Mouse (Mus musculus) embryonic facial prominence, embryonic 10.5 days (tissue): ENCODE results near the gene Rbpms2. TPM values are rescaled to one million over a fixed set of nuclear protein-coding genes. Genes with fewer than 3 reads are reported as not detected.
A peak's percentile ranks its signal among the peaks of the same experiment; 100 is the strongest.

Source experiments
- DNase-seq: peaks from one replicate; pipeline ENCODE4 v3.0.0-alpha.2; 2017; ENCODE audit warnings: low spot score
- H3K27ac ChIP-seq: fragments of 300-500 bp; sonication (generic); replicated peaks from 2 replicates; pipeline ENCODE4 v1.5.1; 2016; ENCODE audit warnings: mild to moderate bottlenecking
- H3K27me3 ChIP-seq: fragments of 300-500 bp; sonication (generic); replicated peaks from 2 replicates; pipeline ENCODE4 v1.6.1; 2016; ENCODE audit warnings: low read depth, mild to moderate bottlenecking; ENCODE audit not compliant: poor library complexity, severe bottlenecking
- H3K36me3 ChIP-seq: fragments of 300-500 bp; sonication (generic); replicated peaks from 2 replicates; pipeline ENCODE4 v1.6.1; 2016; ENCODE audit warnings: mild to moderate bottlenecking, moderate library complexity
- H3K4me1 ChIP-seq: fragments of 300-500 bp; sonication (generic); 2 replicates; pipeline ENCODE4 v1.6.1; 2016
- H3K4me3 ChIP-seq: fragments of 300-500 bp; sonication (generic); 2 replicates; pipeline ENCODE4 v1.5.1; 2016; ENCODE audit warnings: mild to moderate bottlenecking, moderate library complexity
- H3K9me3 ChIP-seq: fragments of 300-500 bp; sonication (generic); 2 replicates; pipeline ENCODE4 v1.6.1; 2016; ENCODE audit warnings: mild to moderate bottlenecking
- WGBS: fragments of 180-500 bp; shearing (Covaris S2); methylation state at CpG from one replicate; pipeline ENCODE4 v1.1.7; 2016; 5-methylcytosine and 5-hydroxymethylcytosine counted together
- polyA plus RNA-seq: library from polyadenylated mRNA; unstranded; fragments of >200 nt; fragmentation: Nextera tagmentation; extraction: Ambion mirVana; gene quantifications from 2 replicates; pipeline ENCODE4 v1.2.1, GENCODE M21; 2016

The Rbpms2 gene
- polyA plus RNA-seq, 1 experiment from 2014 or later, result 26.4 TPM

DNA sequence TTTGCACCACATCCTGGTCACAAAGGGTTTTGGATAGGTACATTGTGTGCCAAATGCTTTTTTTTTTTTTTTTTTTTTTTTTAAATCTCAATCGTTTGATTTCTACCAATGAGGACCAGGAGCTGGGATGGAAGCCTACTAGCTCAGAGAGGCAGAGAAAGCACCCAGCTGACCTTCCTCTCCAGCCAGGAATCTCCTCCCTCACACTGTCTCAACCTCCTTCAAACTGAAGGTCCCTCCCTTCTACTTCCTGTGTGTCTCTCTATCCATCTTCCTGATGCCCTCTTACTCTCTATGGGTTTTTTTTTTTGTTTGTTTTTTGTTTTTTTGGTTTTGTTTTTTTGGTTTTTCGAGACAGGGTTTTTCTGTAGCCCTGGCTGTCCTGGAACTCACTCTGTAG is 28.5 kb upstream of the Rbpms2 start:
- WGBS, result 81% methylated on average over 2 of the region's 2 CpGs
- no peak overlapping the region for H3K4me3 ChIP-seq
- H3K4me1 ChIP-seq, result peaks cover 7% of the 10 kb centered on the region
- H3K9me3 ChIP-seq, result no peaks in the 10 kb centered on the region
- H3K36me3 ChIP-seq, result peaks cover 1% of the 10 kb centered on the region; the same call in 1 of the 2 replicates
- H3K27me3 ChIP-seq, result no peaks in the 10 kb centered on the region
- no peak overlapping the region for H3K27ac ChIP-seq
- no peak for DNase-seq

DNA sequence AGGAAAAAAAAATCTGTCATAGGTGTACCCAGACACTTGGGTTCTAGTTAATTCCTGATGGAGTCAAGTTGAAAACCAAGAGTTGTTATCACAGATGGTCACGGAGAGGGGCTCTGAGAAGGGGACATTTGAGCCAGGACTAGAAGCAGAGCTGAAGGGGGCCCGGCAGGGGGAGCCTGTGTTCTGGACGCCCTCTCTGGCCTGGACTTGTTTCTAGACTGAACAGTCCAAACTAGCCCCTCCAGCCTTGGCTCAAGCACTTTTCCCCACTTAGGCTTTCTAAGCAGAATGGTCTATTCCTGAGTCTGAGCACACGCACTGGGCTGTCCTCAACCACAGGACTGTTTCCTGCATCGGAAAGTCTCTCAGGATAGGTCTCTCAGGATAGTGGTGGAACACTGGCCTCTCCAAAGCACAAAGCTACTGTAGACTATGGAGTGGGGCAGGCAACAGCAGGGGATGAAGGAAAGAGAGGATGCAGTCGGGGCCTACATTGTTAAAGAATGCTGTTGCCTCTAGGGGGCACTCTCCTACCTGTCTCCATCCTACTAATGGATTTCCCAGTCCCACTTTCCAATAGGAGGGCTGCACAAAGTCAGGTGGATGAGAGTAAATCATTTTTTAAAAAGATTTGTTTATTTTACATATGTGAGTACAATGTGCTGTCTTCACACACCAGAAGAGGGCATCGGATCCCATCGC is 25.9 kb upstream of the Rbpms2 start:
- Histone ChIP-seq H3K27ac (no peak overlapping the region), H3K27me3 (peaks cover 12% of the 10 kb centered on the region), H3K4me1 (peaks cover 20% of the 10 kb centered on the region), H3K9me3 (no peaks in the 10 kb centered on the region), H3K36me3 (no peaks in the 10 kb centered on the region), H3K4me3 (no peak overlapping the region)
- 45% methylated on average over 8 of the region's 8 CpGs for WGBS
- peak; percentile 19 for DNase-seq

DNA sequence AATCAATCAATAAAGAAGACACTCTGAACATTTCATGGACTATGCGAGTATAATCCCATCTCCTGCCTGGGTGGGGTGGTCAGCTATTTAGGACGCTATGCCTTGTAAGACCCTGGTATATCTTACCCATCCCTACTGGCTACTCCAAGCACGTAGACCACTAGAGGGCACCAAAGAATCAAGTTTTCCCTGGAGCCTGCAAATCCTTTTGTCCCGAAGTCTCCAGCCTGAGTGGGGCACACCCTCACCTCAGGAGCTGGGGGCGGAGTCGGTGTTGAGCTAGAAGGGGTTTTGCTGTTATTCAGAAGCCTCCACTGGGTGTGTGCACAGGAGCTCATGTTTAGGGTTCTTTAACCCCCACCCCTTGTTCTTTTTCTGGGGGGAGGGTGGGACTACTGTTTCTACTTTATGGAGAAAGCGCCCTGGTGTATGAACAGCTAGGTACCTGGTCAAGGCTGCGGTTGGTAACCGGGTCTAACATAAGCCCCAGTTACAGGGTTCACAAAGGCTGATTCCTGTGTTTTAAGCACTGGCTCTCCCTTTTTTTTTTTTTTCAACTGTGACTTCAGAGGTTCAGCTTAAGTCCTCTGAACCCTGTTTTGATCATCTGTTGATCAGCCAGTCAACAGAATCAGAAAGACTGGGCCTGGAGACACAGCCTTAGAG is 23.8 kb upstream of the Rbpms2 start:
- peaks cover 12% of the 10 kb centered on the region for H3K27me3 ChIP-seq
- WGBS, result 6% methylated on average over 9 of the region's 9 CpGs
- H3K4me1 ChIP-seq, result peaks cover 17% of the 10 kb centered on the region
- peak overlapping the region; percentile 70 for H3K27ac ChIP-seq
- peak; percentile 90 for DNase-seq
- no peaks in the 10 kb centered on the region for H3K9me3 ChIP-seq
- peak overlapping the region; percentile 37 for H3K4me3 ChIP-seq
- H3K36me3 ChIP-seq, result no peaks in the 10 kb centered on the region

DNA sequence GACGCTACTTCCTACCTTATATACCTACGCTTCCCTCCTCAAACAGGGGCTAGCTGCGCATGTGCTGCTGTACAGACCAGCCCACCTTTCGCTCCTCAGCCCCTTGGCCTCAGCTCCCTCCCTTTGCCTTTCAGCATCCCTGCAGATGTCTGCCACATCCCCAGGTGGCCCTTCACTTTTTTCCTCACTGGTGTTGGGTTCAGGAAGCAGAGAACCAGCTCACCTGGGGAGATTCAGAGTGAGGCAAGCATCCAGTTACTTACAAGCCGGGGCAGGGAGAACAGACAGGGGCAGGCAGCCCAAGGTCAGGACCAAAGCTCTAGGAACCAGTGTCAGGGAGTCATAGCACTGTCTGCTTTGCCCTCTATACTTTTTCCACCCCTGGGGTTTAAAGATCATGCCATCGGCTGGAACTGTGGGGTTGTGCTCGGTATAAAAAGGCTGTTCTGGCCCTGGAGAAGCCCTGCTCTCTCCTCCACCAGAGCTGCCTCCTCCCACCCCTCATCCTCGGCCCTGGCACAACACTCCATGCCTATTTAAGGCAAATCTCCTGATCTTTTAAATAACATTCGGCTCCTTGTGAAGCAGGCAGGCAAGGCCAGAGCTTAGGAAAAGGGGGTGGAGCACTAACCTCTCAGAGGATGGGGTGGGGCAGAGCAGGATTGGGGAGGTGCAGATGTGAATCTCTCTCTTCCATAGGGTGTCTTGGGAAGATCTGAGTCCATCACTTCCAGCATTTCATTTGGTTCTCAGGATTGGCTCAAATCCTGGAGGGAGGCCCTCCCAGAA is 22.9 kb upstream of the Rbpms2 start:
- Histone ChIP-seq H3K27me3 (peaks cover 12% of the 10 kb centered on the region), H3K36me3 (no peaks in the 10 kb centered on the region), H3K9me3 (no peaks in the 10 kb centered on the region), H3K27ac (0 out of 2 replicates have a peak overlapping the region, but pooled peaks have one; percentile 3), H3K4me1 (peaks cover 17% of the 10 kb centered on the region), H3K4me3 (no peak overlapping the region)
- 28% methylated on average over 9 of the region's 9 CpGs for WGBS
- no peak for DNase-seq

DNA sequence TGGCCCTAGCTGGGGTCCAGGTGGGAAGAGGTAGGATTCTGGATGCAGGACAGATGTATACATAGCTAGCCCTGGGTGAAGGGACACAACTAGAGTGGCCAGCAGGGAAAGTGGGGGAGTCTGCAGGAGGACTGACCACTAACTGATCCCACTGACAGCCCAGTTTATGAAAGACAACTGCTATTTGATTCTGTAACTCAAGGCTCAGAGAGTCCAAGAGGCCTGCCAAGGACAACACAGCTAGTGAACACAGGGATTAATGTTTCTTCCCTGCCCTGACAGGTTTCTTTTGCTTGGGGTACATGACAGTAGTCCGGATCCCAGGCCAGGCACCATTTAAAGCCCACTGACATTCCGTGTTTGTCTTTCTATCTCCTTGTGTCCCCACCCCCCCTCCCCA is 22.3 kb upstream of the Rbpms2 start:
- no peak overlapping the region for H3K27ac ChIP-seq
- 44% methylated on average over 2 of the region's 2 CpGs for WGBS
- no peak overlapping the region for H3K4me3 ChIP-seq
- H3K36me3 ChIP-seq, result no peaks in the 10 kb centered on the region
- peaks cover 17% of the 10 kb centered on the region for H3K4me1 ChIP-seq
- peaks cover 12% of the 10 kb centered on the region for H3K27me3 ChIP-seq
- no peaks in the 10 kb centered on the region for H3K9me3 ChIP-seq
- DNase-seq, result no peak

DNA sequence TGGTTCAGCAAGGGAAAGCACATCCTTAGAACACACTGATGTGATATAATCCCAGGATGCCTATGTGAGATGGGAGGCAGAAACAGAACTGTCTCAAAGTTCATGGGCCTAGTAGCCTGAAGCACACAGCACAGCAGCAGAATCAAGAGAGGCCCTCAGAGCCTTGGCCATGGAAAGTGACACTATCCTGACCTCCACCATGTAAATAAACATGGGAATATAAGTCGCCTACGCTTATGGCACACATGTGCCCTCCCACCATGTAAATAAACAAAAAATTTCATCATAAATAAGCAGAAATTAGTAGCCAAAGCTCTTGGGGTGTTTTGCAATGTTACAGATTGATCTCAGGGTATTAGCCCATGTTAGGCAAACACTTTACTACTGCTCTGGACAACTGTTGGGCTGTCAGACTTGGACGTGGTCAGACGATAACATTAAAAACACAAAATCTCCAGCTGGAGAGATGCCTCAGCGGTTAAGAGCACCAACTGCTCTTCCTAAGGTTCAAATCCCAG is 17.4 kb upstream of the Rbpms2 start:
- Histone ChIP-seq H3K4me1 (peaks cover 2% of the 10 kb centered on the region; the same call in 1 of the 2 replicates), H3K36me3 (no peaks in the 10 kb centered on the region), H3K27me3 (peaks cover under 1% of the 10 kb centered on the region; the same call in 1 of the 2 replicates), H3K9me3 (no peaks in the 10 kb centered on the region), H3K27ac (no peak overlapping the region), H3K4me3 (no peak overlapping the region)
- 81% methylated on average over 5 of the region's 5 CpGs for WGBS
- no peak for DNase-seq

DNA sequence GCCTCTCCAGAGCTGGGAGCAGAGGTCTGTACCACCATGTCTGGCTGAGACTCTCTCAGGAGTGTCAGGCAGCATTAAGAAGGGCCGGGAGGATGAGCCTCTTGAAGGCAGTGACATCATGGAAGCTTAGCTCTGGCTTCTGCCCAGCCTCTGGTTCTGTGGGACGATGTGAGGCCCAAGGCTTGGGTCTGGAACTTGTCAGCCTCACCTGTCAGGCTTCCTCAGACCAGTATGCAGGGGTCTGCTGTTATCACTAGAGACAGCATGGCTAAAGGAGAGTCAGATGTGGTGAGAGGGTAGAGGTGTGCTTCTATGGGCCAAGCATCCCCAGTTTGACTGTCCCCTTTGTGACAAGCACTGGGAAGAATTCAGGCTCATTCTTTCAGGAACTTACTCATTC is 16.4 kb upstream of the Rbpms2 start:
- Histone ChIP-seq H3K9me3 (no peaks in the 10 kb centered on the region), H3K36me3 (no peaks in the 10 kb centered on the region), H3K27me3 (no peaks in the 10 kb centered on the region), H3K4me3 (no peak overlapping the region), H3K27ac (no peak overlapping the region), H3K4me1 (no peaks in the 10 kb centered on the region)
- WGBS, result 73% methylated on average over 2 of the region's 2 CpGs
- no peak for DNase-seq

DNA sequence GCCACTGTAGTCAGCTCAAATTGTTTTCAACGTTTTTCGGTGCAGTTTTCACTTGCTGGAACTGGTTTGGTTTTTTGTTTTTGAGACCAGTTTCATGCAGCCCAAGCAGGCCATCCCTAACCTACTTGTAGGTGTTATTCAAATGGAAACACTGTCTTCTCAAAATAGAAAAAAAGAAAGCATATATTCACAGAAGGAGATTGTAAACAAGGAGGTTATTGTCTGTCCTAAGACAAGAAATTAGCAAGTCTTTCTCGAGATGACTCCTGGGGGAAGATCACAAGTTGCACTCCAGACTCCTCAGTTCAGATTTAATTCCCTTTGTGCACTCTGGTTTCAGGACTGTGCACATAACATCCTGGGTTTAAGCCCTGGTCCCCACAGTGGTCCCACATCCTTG is 10.1 kb upstream of the Rbpms2 start:
- H3K27ac ChIP-seq, result no peak overlapping the region
- no peaks in the 10 kb centered on the region for H3K9me3 ChIP-seq
- H3K4me1 ChIP-seq, result no peaks in the 10 kb centered on the region
- no peak overlapping the region for H3K4me3 ChIP-seq
- no peaks in the 10 kb centered on the region for H3K36me3 ChIP-seq
- WGBS, result 54% methylated on average over 3 of the region's 3 CpGs
- H3K27me3 ChIP-seq, result no peaks in the 10 kb centered on the region
- no peak for DNase-seq

DNA sequence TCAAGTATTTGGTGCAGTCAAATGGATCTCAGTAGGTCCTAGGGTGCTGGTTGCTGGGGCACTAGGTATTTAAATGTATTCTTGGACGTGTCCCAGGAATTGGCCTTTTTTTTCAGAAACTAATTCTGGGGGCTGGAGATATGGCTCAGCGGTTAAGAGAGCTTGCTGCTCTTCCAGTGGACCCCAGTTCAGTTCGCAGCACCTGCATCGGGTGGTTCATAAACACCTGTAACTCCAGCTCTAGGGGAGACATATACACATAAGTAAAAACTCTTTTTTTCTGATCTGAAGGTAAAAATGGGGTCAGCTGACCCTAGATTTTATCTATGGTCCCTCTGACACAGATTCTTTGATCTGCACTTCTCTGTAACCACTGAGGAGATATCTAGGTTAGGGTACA is 8.3 kb upstream of the Rbpms2 start:
- H3K4me3 ChIP-seq, result no peak overlapping the region
- H3K27me3 ChIP-seq, result peaks cover 6% of the 10 kb centered on the region
- no peak for DNase-seq
- no peak overlapping the region for H3K27ac ChIP-seq
- no peaks in the 10 kb centered on the region for H3K9me3 ChIP-seq
- WGBS, result 89% methylated on average over 4 of the region's 4 CpGs
- H3K36me3 ChIP-seq, result no peaks in the 10 kb centered on the region
- no peaks in the 10 kb centered on the region for H3K4me1 ChIP-seq

DNA sequence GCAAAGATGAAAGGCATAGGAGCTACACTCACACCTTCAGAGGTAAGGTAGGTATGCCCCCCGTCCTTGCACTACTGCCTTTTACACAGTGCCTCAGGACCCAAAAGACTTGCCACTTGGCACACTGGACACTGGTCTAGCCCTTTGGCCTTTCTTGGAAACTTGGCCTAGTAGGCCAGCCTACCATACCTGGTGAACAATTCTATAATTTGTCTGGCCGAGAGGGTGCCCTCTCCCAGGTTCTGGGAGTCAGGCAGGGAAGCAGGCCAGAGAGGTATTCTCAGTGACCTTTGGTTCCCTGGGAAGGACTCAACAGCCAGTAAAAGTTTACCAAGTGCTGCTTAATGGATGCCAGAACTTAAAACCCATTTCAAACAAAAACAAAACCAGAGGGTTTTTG is 7.8 kb upstream of the Rbpms2 start:
- H3K4me3 ChIP-seq, result no peak overlapping the region
- no peak overlapping the region for H3K27ac ChIP-seq
- H3K27me3 ChIP-seq, result peaks cover 11% of the 10 kb centered on the region
- no peak for DNase-seq
- H3K9me3 ChIP-seq, result no peaks in the 10 kb centered on the region
- WGBS, result 85% methylated on average over 2 of the region's 2 CpGs
- no peaks in the 10 kb centered on the region for H3K4me1 ChIP-seq
- H3K36me3 ChIP-seq, result no peaks in the 10 kb centered on the region

DNA sequence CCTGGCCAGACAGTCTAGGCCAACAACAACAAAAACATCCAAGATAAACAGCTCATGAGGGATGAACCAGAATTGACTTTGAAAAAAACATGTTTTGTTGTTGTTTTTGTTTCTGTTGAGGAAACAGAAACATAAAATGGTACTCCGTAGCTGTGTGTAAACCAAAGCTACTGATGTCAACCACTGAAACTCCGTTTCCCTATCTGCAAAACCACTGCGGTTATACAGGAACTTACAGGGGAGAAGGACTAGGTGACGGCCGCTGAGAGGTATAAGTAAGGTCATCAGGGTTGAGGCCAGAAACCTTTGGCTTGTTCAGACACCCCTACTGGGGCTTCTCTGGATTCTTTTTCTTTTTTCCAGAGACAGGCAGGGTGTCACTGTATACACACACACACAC is 6.6 kb upstream of the Rbpms2 start:
- no peaks in the 10 kb centered on the region for H3K4me1 ChIP-seq
- H3K36me3 ChIP-seq, result no peaks in the 10 kb centered on the region
- 87% methylated on average over 5 of the region's 5 CpGs for WGBS
- no peaks in the 10 kb centered on the region for H3K9me3 ChIP-seq
- no peak for DNase-seq
- no peak overlapping the region for H3K4me3 ChIP-seq
- H3K27me3 ChIP-seq, result peaks cover 22% of the 10 kb centered on the region
- no peak overlapping the region for H3K27ac ChIP-seq

DNA sequence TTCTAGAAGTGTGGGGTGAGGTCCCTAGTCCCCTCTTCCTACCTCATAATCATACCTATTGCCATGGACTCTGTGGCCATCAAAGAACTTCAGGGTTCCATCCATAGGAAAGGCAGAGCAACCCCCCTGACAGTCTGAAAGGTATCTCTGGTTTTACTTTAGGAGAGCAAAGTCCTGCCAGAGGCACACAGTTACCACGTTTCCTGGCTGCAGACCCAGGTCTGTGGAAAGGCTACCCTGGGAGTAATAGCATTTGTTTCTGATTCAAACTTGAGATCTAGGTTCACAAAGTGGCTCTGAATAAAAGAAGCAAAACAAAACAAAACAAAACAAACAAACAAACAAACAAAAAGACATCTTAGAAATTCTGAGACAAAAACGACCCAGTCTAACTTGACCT is 5.2 kb upstream of the Rbpms2 start:
- Histone ChIP-seq H3K27ac (no peak overlapping the region), H3K27me3 (peaks cover 37% of the 10 kb centered on the region), H3K4me1 (peaks cover 6% of the 10 kb centered on the region), H3K36me3 (no peaks in the 10 kb centered on the region), H3K9me3 (no peaks in the 10 kb centered on the region), H3K4me3 (no peak overlapping the region)
- WGBS, result 68% methylated on average over 2 of the region's 2 CpGs
- DNase-seq, result no peak
